Mouse (Mus musculus) adrenal gland, adult (tissue): Measurements from ENCODE around the gene Shq1.

ENCODE experiments used
- DNase-seq, 2 experiments: peaks; one replicate each; pipeline ENCODE4 v3.0.0; 2022 to 2023; ENCODE audit warnings: low spot score in 1 of 2; ENCODE audit not compliant: inconsistent age in 2 of 2

Gene Shq1

GRCm38 (mm10) chr6:100670370-100670841, 551 bp downstream of the Shq1 start:
- peak; percentile 75 to 87 for DNase-seq

GRCm38 (mm10) chr6:100668858-100669257, 2.1 kb downstream of the Shq1 start:
- DNase-seq, result no peak

- no peak for DNase-seq
Observed at GRCm38 (mm10) chr6:100667644-100668043, 3.3 kb downstream of the Shq1 start.

- no peak for DNase-seq
Observed at GRCm38 (mm10) chr6:100662224-100662623, 8.7 kb downstream of the Shq1 start.

DNA sequence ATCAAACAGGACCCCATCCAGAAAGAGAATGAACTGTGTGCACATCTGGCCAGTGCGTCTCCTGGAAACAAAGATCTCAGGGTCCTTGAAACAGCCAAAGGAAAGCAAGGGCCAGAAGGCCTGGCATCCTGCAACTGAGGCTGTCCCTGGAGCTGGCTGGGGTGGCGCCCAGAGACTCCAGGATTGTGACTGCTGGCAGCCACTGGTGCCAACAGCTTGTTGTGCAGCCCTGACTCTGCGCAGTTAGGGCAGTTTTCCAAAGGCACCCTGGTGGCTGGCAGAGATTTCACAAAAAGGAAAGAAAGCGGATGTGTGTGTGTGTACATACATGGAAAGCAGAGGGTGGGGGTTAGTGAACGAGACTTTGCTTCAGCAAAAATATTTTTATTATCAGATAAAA, 10.6 kb downstream of the Shq1 start:
- peak in 1 of 2 experiments; percentile 72 for DNase-seq

DNA sequence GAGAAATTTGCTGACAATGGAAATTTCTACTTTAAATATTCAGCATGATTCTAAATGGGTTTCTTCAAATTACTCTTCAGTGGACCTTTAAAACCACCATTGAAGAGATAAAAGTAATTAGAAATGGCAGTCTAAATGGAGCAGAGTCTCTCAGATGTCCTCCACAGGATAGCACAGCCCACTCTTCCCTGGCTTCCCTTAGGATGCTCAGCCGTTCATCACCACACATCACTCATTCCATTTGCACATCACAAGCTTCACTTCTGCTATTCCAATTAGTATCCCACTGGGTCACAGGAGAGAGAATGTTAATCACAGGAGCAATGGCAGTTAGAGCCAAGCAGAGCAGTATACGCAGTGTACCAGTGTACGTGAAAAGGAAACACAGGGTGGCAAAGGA, 18.4 kb downstream of the Shq1 start:
- DNase-seq, result no peak

DNA sequence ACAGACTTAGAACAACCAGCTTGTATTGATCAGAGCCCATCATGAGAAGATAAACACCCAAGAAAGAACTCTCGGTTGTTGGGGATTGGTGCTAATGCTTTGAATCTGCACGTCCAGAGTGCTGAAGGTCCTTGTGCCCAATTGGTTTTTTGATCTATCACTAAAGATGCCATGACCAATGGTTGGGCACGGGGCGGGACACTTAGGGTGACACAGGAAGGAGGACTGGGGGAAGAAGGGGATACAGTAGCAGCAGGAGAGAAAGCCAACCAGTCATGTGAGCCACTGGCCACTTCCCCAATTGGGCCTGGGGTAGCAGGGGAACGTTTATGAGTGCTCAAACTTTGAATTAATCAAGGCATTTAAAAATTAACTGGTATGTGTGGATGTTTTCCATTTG, 23.8 kb downstream of the Shq1 start:
- no peak for DNase-seq

GRCm38 (mm10) chr6:100645469-100646201, 25.3 kb downstream of the Shq1 start:
- peak; percentile 82 to 83 for DNase-seq

DNA sequence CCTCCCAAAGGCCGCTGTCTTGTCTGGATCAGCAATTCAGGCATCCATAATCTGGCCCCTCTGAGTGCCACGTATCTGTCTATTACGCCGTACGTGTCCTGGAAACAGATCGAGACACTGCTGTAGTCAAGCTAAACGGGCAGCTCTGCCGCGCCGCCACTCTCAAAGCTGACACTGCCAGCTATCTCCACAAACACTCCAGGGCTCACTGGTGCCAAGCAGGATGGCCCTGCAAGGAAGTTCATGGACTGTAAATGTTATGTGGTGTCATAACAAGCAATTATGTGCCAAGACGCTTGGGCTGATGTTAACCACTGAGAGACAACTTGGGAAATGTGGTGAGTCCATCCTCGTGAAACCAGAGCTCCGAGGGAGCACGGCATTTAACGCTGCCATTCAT, 26.3 kb downstream of the Shq1 start:
- peak in 1 of 2 experiments; percentile 41 for DNase-seq

GRCm38 (mm10) chr6:100642786-100643185, 28.2 kb downstream of the Shq1 start:
- no peak for DNase-seq

DNA sequence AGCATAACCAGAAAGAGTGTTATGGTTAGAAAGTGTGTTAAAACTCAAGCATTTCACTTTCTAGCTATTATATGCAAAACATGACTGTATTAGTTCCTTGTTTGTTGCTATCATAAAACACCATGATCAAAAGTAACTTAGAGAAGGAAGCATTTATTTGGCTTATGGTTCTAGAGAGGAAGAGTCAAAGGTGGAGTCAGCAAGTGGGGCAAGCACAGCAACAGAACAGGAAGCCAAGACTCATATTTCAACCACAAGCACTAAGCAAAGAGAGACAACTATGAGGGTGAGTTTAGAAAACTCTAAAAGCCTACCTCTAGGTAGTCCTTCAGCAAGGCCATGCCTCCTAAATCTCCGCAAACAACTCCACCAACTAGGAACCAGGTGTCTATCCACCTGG, 30.4 kb downstream of the Shq1 start:
- no peak for DNase-seq

- no peak for DNase-seq
Observed at GRCm38 (mm10) chr6:100629086-100629485, 41.9 kb downstream of the Shq1 start.

GRCm38 (mm10) chr6:100628223-100628622, 42.7 kb downstream of the Shq1 start:
- no peak for DNase-seq

GRCm38 (mm10) chr6:100623922-100624321, 47.0 kb downstream of the Shq1 start:
- no peak for DNase-seq

- DNase-seq, result no peak
Observed at GRCm38 (mm10) chr6:100622861-100623507, 48.0 kb downstream of the Shq1 start.

- DNase-seq, result no peak
Observed at GRCm38 (mm10) chr6:100620411-100620810, 50.5 kb downstream of the Shq1 start.

- no peak for DNase-seq
Observed at GRCm38 (mm10) chr6:100619309-100619708, 51.6 kb downstream of the Shq1 start.

- no peak for DNase-seq
Observed at GRCm38 (mm10) chr6:100616133-100616532, 54.8 kb downstream of the Shq1 start.

DNA sequence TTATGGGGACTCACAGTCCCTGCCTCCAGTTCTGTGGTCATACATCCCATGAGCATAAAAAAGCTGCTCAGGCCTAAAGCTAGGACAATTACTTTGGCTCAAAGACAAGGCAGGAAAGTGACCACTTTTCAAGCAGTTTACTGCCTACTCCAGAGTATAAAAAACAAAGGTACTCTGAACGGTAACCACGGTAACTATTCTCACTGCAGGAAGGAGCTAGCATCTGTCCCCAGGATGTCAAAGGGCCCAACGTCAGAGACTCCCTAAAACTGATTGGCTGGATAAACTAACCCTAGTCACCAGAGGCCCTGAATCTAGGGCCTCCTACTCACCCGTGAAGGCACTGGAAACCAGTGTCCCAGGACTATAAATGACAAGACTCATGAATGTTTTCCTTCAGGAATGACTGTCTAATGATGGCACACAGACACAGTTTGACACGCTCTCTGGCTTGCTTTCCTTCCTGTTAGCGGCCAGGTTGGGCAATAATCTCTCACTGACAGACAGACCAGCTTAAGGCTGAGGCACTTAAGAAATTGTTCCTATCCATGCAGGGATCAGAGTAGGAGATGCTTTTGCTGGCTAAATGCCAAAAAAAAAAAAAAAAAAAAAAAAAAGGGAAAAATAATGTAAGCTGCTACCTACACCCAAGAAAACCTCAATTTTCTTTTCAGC, 57.2 kb downstream of the Shq1 start:
- no peak for DNase-seq

GRCm38 (mm10) chr6:100610897-100611575, 59.9 kb downstream of the Shq1 start:
- no peak for DNase-seq

DNA sequence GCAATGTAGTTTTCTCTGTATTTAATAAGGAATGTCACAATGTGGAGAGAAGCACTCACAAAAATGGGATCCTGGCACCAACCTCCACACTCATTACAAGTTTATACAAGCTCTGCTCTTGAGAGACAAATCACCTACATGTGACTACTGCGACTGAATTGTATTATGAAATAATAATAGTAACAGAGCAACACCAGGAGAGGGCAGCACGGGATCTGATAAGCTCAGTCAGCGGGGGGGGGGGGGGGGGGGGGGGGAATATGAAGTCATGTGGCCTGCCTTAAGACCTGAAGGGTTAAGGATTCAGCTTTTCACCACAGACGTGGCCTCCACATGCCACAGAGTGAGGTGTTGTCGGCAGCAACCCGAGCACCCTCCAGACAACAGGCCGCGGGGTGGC, 60.8 kb downstream of the Shq1 start:
- DNase-seq, result peak in 1 of 2 experiments; percentile 36
